Mouse (Mus musculus) T-cell, adult 2 months (primary cell): Measurements from ENCODE around the gene Hoxd4.

Experiments
- DNase-seq: peaks from one replicate; pipeline ENCODE4 v3.0.0; 2022; ENCODE audit warnings: low spot score

Gene Hoxd4

GRCm38 (mm10) chr2:74679596-74679971 lies 32.1 kb upstream of the Hoxd4 start:
- no peak for DNase-seq

DNA sequence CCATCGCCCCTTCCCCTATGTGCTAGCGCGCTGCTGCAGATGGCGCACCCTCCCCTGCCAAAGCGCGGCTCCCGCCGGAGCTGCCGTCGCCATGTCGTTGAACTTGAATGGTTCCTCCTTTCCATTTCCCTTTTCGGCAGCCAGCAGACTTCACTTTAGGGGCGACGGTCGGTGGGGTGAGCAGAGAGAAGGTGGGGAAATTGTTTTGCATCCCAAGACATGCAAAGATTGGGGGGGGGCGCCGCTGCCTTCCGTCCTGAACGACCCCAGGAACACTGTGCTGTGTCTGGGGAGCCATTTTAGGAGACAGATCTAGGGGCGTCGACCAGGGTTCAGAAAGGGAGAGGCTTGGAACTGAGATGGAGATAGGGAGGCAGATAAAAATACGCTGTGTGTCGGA lies 31.7 kb upstream of the Hoxd4 start:
- no peak for DNase-seq

DNA sequence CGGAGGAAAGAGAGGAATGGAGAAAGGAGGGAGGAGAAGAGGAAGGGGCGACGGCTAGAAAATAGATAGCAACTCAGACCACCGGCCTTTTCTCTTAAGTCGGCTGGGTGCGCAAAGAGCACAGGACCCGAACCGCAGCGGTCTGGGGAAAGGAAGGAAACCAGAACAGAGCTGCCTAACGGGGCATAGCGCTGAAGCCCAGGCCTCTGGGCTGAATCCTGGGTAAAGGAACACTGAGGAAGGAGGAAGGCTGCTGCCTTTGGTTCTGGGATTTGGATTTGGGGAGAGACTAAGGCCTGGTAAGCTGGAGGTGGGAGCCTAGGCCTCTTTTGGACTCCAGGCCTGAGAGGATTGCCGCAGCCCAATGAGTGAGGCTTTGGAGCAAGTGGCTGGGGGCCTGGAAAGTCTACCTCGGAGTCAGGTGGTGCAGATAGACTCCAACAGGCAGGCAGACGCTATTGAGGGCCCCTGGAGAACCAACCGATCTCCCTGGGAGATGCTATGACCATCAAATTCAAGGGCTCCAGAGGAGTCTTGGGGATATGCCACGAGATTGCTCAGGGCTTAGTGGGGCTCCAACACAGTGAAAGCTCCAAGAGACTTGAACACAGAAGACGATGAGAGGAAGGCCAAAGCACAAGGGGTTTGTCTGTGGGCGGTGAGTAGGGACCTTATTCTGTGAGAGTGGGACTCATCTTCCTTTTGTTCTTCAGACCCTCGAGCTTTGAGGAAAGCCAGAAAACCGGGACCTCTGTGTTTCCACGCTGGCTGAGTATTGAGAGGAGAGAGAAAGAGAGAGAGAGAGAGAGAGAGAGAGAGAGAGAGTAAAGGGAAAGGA lies 30.9 kb upstream of the Hoxd4 start:
- no peak for DNase-seq

DNA sequence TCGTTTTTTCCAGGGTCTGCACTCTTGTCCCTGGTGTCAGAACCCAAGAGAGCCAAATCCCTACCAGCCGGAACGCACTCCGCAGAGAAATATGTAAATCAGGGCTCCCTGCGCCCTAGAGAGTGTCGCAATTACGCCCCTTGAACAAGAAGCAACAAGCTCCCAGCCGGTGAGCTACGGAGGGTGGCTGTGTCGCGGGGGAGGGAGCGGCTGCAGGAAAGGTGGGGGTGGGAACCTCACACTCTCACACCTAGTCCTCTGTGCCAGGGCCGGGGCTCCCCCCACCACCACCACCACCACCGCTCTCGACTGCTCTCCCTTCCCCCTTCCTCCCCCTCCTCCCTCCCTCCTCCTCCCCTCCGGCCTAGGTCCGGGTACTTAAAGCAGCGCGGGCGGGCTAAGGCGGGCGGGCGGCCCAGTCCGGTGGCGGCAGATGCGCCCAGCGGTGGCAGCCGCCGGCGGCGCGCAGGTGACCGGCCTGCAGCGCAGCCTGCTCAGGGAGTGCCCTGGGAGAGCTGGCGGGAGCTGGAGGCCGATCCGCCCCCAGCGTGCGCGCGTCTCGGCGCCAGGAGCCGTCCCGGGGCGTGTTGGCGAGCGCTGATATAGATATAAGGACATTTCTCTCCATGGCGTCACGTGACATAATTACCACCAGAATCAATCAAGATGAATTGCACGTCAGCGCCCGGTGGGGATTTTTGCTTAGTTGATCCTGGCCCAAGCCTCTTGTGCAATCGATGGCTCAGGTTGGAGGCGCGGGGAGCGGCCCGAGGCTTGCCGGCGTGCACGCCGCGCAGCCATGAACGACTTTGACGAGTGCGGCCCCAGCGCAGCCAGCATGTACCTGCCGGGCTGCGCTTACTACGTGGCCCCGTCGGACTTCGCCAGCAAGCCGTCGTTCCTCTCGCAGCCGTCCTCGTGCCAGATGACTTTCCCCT lies 29.9 kb upstream of the Hoxd4 start:
- DNase-seq: no peak

DNA sequence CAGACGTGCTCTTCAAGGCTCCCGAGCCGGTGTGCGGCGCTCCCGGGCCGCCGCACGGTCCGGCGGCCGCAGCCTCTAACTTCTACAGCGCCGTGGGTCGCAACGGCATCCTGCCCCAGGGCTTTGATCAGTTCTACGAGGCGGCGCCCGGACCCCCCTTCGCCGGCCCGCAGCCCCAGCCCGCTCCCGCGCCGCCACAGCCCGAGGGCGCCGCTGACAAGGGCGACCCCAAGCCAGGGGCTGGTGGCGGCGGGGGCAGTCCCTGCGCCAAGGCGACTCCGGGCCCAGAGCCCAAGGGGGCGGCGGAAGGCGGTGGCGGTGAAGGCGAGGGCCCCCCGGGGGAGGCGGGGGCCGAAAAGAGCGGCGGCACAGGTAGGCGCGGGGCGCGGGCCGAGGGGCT lies 28.9 kb upstream of the Hoxd4 start:
- no peak for DNase-seq

- DNase-seq: no peak
Measured at GRCm38 (mm10) chr2:74683471-74683951, 28.2 kb upstream of the Hoxd4 start.

DNA sequence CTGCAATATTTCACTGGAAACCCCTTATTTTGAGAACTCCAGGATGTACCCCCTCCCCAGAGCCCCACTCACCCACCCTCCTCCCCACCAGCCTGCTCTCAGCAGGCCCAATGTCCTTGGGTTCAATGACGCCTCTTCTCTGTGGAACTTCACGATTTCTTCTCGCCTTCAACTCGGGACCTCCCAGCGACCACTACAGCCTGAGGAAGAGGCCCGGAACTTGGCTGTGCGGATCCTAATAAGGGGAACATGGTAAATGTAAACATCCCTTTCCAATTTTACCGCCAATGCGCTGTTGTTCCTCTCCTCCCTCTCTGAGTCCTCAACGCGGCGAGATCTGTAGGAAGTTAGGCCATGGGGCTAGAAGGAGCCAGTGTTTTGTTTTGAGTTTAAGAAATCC lies 27.6 kb upstream of the Hoxd4 start:
- no peak for DNase-seq

- DNase-seq: no peak
Measured at GRCm38 (mm10) chr2:74685059-74685603, 26.6 kb upstream of the Hoxd4 start.

GRCm38 (mm10) chr2:74686301-74686987 lies 25.3 kb upstream of the Hoxd4 start:
- DNase-seq: no peak

DNA sequence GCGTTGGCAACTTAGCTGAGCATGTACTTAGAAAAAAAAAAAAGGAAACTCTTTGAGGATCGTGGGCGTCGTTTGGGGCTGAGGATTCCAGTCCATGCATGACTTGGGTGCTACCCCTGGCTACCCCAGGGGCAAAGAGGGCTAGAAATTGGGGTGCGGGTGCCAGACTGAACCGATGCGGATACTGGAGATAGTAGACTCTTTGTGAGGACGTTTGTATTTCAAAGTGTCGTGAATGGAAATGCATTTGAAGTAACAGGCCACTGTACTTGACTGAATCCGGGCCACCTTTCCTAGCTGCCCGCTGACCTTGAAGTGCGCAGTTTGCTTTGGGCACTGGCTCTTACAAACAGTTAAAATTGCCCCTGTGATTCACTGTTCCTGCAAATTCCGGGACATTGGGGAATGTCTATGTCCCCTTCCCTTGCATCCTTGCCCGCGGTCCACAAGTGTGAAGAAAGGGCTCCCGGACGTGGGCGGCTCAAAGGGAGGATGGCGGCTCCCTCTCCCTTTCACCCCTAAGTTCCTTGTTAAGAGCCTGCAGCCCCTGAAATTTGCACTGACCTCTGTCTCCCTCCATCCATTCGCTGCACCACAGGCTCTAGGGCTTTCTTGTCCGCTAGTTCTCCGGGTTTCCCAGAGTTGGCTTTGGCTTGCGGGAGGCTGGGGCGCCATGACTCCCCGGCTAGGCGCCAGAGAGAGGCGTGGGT lies 24.6 kb upstream of the Hoxd4 start:
- no peak for DNase-seq

DNA sequence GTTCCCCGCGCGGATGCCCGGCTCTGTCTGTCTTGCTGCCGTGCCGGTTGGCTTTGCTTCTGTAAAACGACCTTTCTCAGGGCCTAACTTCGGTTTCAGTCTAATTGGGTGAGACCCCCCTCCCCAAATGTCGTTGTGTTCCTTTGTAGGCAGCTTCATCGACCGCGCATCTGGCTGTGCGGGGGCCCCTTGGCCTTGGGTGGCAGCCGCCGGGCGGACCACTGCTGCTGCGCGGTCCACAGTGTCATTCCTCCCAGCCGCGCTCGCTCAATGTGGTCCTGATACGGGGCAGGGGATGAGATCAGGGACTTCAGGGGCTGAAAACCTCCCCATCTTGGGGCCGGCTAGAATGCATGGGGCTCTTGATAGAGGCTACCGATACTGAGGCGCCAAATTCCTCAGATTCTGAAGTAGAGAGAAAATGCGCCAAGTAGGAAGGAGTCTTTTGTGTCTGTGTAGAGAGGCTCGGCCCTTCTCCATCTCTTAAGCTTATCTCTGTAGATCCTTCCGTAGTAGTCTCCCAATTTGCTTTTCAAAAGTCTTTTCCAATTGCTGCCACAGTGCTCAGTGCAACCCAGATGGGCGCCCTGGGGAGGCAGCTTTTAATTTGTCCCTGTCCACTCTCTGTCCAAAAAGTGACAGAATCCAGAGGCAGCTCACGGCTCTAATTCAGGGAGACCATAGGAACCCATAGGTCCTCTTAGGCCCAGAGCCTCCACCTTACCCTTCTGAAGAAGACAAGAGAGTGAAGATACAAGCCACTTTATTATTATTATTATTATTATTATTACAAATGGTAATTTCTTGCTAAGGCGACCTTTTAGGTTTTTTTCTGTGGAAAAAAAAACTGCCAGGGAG lies 23.8 kb upstream of the Hoxd4 start:
- DNase-seq: no peak

DNA sequence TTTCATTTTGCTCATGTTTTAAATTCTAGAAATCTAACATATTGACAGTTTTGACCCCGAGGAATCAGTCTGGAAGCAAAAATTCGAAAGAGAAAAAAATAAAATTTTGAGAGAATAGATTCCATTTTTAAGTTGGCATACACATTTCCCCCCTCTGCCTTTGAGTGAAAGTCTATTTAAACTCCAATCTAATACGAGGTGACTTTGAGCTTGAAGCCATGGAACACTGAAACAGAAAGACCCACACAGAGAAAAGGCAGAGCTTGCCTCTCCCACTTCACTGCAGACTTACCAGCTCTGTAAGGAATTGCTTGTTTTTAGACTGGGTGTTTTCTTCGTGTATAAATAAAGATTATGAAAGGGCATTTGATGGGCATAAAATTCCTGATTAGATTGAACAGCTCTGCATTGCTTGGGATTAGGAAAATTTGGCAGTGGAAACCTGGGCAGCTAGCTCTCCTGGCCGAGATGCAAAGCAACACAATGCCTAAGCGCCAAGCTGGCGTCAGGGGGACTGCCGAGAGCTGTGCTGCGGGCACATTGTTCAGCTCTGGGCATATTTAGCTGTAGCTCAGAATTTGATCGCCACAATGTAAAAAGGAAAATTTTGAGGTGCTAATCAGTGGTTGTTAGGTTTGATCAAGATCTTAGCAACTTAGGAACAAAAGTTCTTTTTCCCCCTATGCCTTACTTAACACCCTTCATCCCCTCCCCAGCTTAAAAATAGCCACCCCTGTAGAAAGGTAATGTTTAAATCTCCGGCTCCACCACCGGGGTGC lies 22.7 kb upstream of the Hoxd4 start:
- no peak for DNase-seq

GRCm38 (mm10) chr2:74689574-74690337 lies 22.0 kb upstream of the Hoxd4 start:
- DNase-seq: no peak

DNA sequence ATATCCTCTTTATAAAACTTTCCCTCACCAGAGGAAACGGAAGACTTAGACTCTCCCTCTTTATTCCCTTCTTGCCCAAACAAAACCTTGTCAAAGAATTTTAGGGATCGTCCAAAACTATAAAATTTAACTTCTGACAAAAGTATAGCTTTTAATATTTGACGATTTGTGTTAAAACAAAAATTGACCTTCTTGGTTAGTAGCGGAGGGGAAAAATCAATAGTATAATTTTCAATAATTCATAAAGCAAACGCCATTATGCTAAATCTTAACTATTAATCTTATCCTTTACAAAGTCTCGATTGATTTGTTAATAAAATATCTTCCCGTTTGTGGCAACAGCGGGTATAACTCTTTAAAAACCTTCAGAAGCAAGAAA lies 21.4 kb upstream of the Hoxd4 start:
- no peak for DNase-seq

DNA sequence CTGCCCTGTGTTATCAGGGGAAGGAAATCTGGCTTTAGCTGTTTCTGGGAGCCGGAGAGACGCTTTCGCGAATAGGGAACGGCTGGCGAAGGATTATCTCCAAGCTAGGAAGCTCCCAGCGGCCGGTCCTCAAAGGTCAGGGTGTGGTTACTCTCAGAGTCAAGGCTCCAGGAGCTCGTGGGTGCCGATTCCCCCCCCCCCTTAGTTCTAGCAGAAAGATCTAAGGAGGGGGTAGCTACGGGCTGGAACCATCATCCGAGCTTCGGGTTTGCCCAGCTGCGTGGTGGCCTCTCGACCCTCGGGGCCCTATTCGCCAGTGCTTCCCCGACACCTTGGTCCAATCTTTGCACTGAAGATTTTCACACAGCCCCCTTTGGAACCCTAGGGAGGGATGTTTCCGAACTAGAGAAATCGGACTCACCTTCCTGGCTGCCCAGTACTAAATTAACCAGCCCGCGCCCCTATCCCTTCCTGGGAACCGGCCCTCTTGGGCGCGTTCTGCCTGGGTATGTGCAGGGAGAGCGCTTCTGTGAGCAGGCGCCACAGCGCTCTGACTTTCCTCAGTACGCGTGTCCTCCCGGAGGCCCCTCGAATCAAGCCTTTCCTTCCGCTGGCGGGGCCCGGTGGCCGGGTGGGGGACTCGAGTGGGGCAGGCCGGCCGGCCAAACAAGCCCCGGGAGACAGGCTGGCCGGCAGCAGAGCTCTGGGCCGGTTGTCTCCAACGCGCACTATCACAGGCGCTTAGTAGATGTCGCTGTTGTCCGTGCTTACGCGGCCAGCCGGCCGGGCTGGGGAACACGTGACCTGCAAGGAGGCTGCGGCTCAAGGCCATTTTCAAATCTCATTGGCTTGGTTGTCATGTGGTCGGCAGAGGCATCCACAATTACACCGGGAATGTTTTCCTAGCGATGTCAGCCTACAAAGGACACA lies 20.4 kb upstream of the Hoxd4 start, which contains the start of gene Hoxd10:
Hoxd10 (plus strand) TSS at position 903 of the 930 bp plus-strand sequence.
- no peak for DNase-seq

- DNase-seq: no peak
Measured at GRCm38 (mm10) chr2:74691995-74692807, 19.5 kb upstream of the Hoxd4 start.
